Mouse (Mus musculus) CD4-positive naive resting alpha-beta T cell, adult 57 days (primary cell): Measurements from ENCODE around the gene Flt1. TPM values are rescaled to one million over a fixed set of nuclear protein-coding genes. Genes with fewer than 3 reads are reported as not detected.

Source experiments
- total RNA-seq: library from RNA; stranded (reverse); gene quantifications from one replicate; pipeline ENCODE4 v1.2.4, GENCODE M21; 2023

The Flt1 gene
- 0.56 TPM for total RNA-seq

DNA sequence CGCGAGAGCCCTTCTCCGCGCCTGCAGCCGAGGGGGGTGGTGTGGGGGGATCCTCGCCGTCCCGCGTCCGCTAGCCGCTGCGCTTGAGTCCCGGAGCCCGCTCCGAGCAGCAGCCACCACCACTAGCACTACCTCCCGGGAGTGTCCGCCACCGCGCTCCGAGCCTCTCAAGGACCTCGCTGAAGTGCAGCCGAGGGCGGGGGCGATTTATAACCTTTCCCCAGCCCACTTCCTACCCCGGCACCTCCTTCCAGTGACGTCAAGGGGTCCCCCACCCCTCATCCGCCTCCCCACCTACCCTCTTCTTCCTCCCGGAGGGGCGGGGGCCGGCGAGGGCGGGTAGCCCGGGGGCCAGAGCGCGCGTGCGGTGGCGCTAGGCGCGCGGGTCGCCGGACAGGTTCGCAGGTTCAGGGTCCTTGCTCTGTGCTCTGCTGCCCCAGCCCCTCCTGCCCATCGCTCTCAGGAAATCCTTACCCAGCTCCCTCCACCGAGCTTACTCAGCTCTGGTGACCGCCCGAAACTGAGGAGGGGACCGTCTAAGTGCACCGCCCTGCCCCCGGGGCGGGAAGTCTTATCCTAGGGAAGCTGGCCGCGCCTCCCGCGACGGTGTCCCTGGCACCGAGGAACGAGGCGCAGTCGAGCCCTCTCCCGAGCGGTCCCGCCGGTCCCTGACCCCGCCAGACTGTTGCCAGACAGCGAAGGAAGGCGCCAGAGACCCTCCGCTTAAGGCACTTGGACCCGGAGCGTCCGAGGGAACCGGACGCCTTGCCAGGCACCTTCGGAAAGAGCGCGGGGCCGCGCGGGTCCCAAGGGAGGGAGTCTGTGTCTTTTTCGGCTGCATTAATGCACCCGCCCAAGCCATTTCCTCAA lies at the start of gene Flt1:
Flt1 (minus strand) TSS at position 181 of the 870 bp plus-strand sequence.

Other genes starting within 250 kb of the Flt1 start
- 70.3 TPM for gene Pomp, start 134.4 kb upstream of the Flt1 start, total RNA-seq
- gene Slc46a3, start 168.8 kb upstream of the Flt1 start, total RNA-seq: 8.7 TPM
- 1.2 TPM for gene Mtus2, start 231.3 kb upstream of the Flt1 start, total RNA-seq